Mouse (Mus musculus) intestine, postnatal 0 days (tissue): Measurements from ENCODE around the gene Mpz. TPM values are rescaled to one million over a fixed set of nuclear protein-coding genes. Genes with fewer than 3 reads are reported as not detected.

Source experiments
- ATAC-seq: fragments of 200-750 bp; cut with Nextera tagmentation; 2 replicates; pipeline ENCODE4 v1.8.0; 2017; ENCODE audit warnings: mild to moderate bottlenecking, moderate TSS enrichment, moderate library complexity
- H3K27ac ChIP-seq: fragments of 300-500 bp; sonication (generic); 2 replicates; pipeline ENCODE4 v1.5.1; 2014; ENCODE audit warnings: mild to moderate bottlenecking, low read depth, low read length, moderate library complexity
- H3K27me3 ChIP-seq: fragments of 300-500 bp; sonication (generic); replicated peaks from 2 replicates; pipeline ENCODE4 v1.6.1; 2014; ENCODE audit warnings: low read length, mixed read lengths; ENCODE audit not compliant: control insufficient read depth, insufficient read depth
- H3K36me3 ChIP-seq: fragments of 300-500 bp; sonication (generic); 2 replicates; pipeline ENCODE4 v1.6.1; 2014; ENCODE audit warnings: mild to moderate bottlenecking, moderate library complexity; ENCODE audit not compliant: control insufficient read depth, insufficient read depth
- H3K4me1 ChIP-seq: fragments of 300-500 bp; sonication (generic); replicated peaks from 2 replicates; pipeline ENCODE4 v1.6.1; 2014; ENCODE audit warnings: antibody characterized with exemption, low read length, mixed read lengths; ENCODE audit not compliant: control insufficient read depth, insufficient read depth
- H3K4me2 ChIP-seq: fragments of 300-500 bp; sonication (generic); replicated peaks from 2 replicates; pipeline ENCODE4 v1.6.1; 2014; ENCODE audit warnings: low read depth, mild to moderate bottlenecking, moderate library complexity
- H3K4me3 ChIP-seq: fragments of 300-500 bp; sonication (generic); 2 replicates; pipeline ENCODE4 v1.5.1; 2014; ENCODE audit warnings: low read depth, low read length
- H3K9ac ChIP-seq: fragments of 300-500 bp; sonication (generic); 2 replicates; pipeline ENCODE4 v1.6.1; 2014; ENCODE audit warnings: mild to moderate bottlenecking, low read depth, low read length
- H3K9me3 ChIP-seq: fragments of 300-500 bp; sonication (generic); 2 replicates; pipeline ENCODE4 v1.6.1; 2016; ENCODE audit warnings: mixed run types; ENCODE audit not compliant: control insufficient read depth
- CTCF ChIP-seq: sonication (generic); IDR thresholded peaks from 2 replicates; pipeline ENCODE4 v1.5.1; 2016; ENCODE audit warnings: low read depth, mild to moderate bottlenecking, control low read depth, antibody characterized with exemption, moderate library complexity
- WGBS: fragments of 180-500 bp; shearing (Covaris S2); extraction: QIAGEN DNeasy Blood & Tissue Kit; methylation state at CpG from one replicate; pipeline ENCODE4 v1.1.7; 2014; 5-methylcytosine and 5-hydroxymethylcytosine counted together
- polyA plus RNA-seq: library from polyadenylated mRNA; unstranded; fragments of >200 nt; fragmentation: Nextera tagmentation; extraction: Ambion mirVana; gene quantifications from 2 replicates; pipeline ENCODE4 v1.2.1, GENCODE M21; 2015

The Mpz gene
- polyA plus RNA-seq, 1 experiment from 2014 or later: 1.1 TPM

DNA sequence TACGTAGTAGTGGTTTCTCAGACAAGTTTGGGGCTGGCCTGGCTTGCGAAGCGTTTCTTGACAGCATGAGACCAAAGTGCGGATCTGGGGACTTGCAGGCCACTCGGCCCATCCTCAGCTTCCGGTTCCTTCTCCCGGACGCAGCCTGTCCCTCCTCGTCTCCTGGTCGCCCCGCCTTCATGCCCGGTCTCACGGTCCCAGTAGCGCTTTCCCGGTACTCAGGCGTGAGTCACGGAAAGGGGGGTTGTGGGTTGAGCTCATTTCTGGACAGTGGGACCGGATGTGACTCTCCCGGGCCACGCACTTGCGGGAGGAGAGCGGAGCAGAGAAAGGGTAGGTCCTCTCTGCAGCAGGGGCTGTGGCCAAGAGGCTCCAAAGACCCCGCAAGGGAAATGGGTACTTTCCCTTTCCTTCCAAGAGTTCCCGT is 36.6 kb upstream of the Mpz start, which contains the start of gene Cfap126:
Cfap126 (plus strand) TSS at position 46 of the 427 bp plus-strand sequence.
- no peaks in the 10 kb centered on the region for H3K4me1 ChIP-seq
- no peaks in the 10 kb centered on the region for H3K36me3 ChIP-seq
- H3K4me2 ChIP-seq: peak within 1 kb of the TSS; percentile 65
- H3K9me3 ChIP-seq: no peaks in the 10 kb centered on the region
- H3K27ac ChIP-seq: peak within 1 kb of the TSS; percentile 74
- no peak for TF ChIP-seq CTCF
- peak within 1 kb of the TSS; percentile 41 for H3K4me3 ChIP-seq
- WGBS: under 1% methylated on average over 23 of the region's 24 CpGs
- peak within 1 kb of the TSS; percentile 31; the same call in 1 of the 2 replicates for H3K9ac ChIP-seq
- peak; percentile 69 for ATAC-seq
- no peaks in the 10 kb centered on the region for H3K27me3 ChIP-seq

DNA sequence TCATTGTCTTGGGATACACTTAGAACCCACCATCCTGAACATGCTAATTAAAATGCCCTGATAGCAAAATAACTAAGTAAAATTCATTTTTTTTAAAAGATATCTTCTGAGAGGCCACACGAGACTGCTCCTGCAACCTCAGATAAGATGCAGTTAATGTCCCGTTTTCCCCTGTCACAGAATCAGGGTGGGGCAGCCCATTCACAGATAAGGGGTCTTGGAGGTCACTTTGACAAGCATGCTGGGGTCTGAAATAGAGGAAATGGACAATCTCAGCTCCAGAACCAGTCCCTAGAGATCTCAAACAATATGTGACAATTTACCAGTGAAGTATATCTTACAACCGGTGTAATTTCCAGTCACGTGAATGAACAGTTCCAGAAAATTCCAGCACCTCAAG is 34.2 kb upstream of the Mpz start:
- no peak for TF ChIP-seq CTCF
- no peak overlapping the region for H3K9ac ChIP-seq
- H3K36me3 ChIP-seq: no peaks in the 10 kb centered on the region
- no peak overlapping the region for H3K27ac ChIP-seq
- H3K4me3 ChIP-seq: no peak overlapping the region
- no peaks in the 10 kb centered on the region for H3K9me3 ChIP-seq
- H3K4me2 ChIP-seq: no peak overlapping the region
- H3K27me3 ChIP-seq: no peaks in the 10 kb centered on the region
- H3K4me1 ChIP-seq: no peaks in the 10 kb centered on the region
- 34% methylated on average over 4 of the region's 4 CpGs for WGBS
- no peak for ATAC-seq

DNA sequence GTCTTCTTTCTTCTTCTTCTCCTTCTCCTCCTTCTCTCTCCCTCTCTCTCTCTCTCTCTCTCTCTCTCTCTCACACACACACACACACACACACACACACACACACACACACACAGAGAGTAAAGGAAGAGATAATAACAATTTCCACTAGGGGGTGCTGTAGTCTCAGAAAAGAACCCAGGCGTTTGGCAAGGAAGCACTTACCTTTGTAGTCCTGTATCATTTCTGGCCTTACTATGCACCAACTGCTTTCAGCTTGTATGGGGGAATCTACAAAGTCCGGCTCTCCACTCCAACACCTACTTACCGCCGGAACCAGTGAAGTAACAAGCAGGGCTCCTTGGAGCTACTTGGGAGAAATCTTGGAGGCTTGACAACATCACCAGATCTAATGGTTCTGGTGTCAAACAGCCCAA is 32.2 kb upstream of the Mpz start:
- WGBS: 12% methylated on average over 4 of the region's 4 CpGs

DNA sequence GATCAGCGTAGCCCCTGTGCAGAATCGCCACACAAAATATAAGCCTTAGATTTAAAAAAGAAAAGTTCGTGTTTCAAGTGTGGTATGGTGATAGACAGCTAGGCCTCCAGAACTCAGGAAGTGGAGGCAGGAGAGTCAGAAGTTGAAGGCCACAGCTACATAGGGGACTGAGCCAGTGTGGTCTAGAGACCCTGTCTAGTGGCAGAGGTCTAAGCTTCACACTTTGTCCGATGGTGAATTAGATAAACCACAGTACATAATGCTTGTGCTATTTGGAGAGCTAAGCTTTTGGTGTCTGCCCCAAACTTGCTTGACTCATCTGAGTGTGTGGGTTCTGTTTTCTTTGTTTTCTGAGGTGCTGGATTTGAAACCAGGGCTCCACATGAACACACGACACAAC is 31.5 kb upstream of the Mpz start:
- Histone ChIP-seq H3K4me3 (no peak overlapping the region), H3K36me3 (no peaks in the 10 kb centered on the region), H3K4me2 (no peak overlapping the region), H3K9me3 (no peaks in the 10 kb centered on the region), H3K9ac (no peak overlapping the region), H3K27me3 (no peaks in the 10 kb centered on the region), H3K27ac (no peak overlapping the region), H3K4me1 (no peaks in the 10 kb centered on the region)
- 83% methylated on average over 5 of the region's 5 CpGs for WGBS
- TF ChIP-seq CTCF: no peak
- ATAC-seq: no peak

More for the DNA sequence above, 32.2 kb upstream of the Mpz start:
- H3K9me3 ChIP-seq: no peaks in the 10 kb centered on the region
- peak; percentile 77 for TF ChIP-seq CTCF
- H3K27me3 ChIP-seq: no peaks in the 10 kb centered on the region
- no peak for ATAC-seq
- H3K4me2 ChIP-seq: no peak overlapping the region
- H3K9ac ChIP-seq: no peak overlapping the region
- H3K4me3 ChIP-seq: no peak overlapping the region
- no peaks in the 10 kb centered on the region for H3K4me1 ChIP-seq
- no peaks in the 10 kb centered on the region for H3K36me3 ChIP-seq
- no peak overlapping the region for H3K27ac ChIP-seq

DNA sequence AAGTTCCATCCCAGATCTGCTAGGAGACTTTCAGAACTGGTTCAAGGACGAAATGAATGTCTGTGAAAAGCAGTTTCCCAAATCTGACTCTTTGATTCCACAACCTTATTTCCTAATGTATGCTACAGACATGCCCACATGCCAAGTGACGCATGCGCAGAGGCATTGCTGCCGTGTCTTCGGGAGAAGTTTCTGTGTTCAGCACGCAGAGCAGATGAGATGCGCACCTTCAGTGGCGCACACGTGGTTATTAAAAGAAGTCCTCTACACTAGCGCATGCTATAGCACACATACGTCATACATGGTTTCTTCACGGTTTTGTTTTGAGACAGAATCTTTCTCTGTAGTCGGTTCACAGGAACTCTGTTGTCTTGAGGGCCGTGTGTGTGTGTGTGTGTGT is 31.1 kb upstream of the Mpz start:
- H3K27me3 ChIP-seq: no peaks in the 10 kb centered on the region
- no peak overlapping the region for H3K9ac ChIP-seq
- H3K4me3 ChIP-seq: no peak overlapping the region
- no peaks in the 10 kb centered on the region for H3K9me3 ChIP-seq
- no peaks in the 10 kb centered on the region for H3K36me3 ChIP-seq
- 88% methylated on average over 14 of the region's 14 CpGs for WGBS
- H3K27ac ChIP-seq: no peak overlapping the region
- no peak for ATAC-seq
- no peak overlapping the region for H3K4me2 ChIP-seq
- H3K4me1 ChIP-seq: no peaks in the 10 kb centered on the region
- TF ChIP-seq CTCF: no peak

DNA sequence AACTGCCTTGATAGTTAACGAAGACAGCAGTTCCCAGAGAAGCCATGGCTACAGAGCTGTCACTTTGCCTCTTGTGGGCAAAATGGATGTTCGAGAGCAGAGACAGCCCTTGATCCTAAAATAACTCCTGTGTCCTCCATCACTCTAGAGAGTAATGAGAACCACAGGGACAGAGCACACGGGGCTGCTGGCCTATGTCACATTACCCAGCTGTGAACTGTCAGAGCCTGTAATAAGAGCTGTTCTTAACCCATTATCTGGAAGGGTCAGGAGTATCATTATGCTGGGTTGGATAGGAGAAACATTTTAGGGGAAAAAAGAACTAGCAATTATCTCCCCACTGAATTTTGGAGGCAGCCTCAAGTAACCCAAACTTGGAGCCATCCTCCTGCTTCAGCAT is 29.6 kb upstream of the Mpz start:
- no peak overlapping the region for H3K4me2 ChIP-seq
- no peaks in the 10 kb centered on the region for H3K4me1 ChIP-seq
- H3K27ac ChIP-seq: no peak overlapping the region
- H3K9ac ChIP-seq: no peak overlapping the region
- no peaks in the 10 kb centered on the region for H3K27me3 ChIP-seq
- no peak for TF ChIP-seq CTCF
- H3K4me3 ChIP-seq: no peak overlapping the region
- H3K36me3 ChIP-seq: no peaks in the 10 kb centered on the region
- H3K9me3 ChIP-seq: no peaks in the 10 kb centered on the region
- ATAC-seq: no peak
- 54% methylated on average over 3 of the region's 3 CpGs for WGBS

DNA sequence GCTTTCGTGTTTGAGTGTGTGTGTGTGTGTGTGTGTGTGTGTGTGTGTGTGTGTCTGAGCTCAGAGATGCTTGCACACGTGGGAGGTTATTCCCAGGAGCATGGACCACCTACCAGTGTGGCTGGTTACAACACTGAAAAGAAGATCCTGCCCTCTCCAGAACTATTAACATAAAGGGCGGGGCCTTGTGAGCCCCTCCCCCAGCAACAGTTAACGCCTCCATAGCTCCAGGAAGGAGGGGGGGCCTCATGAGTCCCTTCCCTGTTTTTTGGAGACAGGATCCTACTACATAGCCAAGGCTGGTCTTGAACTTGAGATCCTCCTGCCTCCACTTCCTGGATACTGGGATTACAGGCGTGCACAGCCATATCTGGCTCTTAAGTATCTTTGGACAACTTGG is 28.7 kb upstream of the Mpz start:
- no peaks in the 10 kb centered on the region for H3K36me3 ChIP-seq
- WGBS: 58% methylated on average over 5 of the region's 5 CpGs
- H3K27ac ChIP-seq: no peak overlapping the region
- no peak for TF ChIP-seq CTCF
- H3K4me1 ChIP-seq: no peaks in the 10 kb centered on the region
- no peak for ATAC-seq
- H3K4me2 ChIP-seq: no peak overlapping the region
- no peak overlapping the region for H3K9ac ChIP-seq
- no peak overlapping the region for H3K4me3 ChIP-seq
- H3K9me3 ChIP-seq: no peaks in the 10 kb centered on the region
- no peaks in the 10 kb centered on the region for H3K27me3 ChIP-seq
